Mouse (Mus musculus): ENCODE results near the gene Lhx4.
A peak's percentile ranks its signal among the peaks of the same experiment; 100 is the strongest.

Gene Lhx4

GRCm38 (mm10) chr1:155742411-155743363 is 8.8 kb downstream of the Lhx4 start:
- ATAC-seq (ENCODE audit: low TSS enrichment): no peak

- ATAC-seq (ENCODE audit: low TSS enrichment): no peak
Measured at GRCm38 (mm10) chr1:155741988-155742387, 9.5 kb downstream of the Lhx4 start.

- no peak for ATAC-seq (ENCODE audit: low TSS enrichment)
Measured at GRCm38 (mm10) chr1:155741378-155741945, 10.0 kb downstream of the Lhx4 start.

- peak; percentile 20; the same call in 1 of the 2 replicates for ATAC-seq (ENCODE audit: low TSS enrichment)
Measured at GRCm38 (mm10) chr1:155740622-155741377, 10.7 kb downstream of the Lhx4 start.

GRCm38 (mm10) chr1:155737809-155738383 is 13.6 kb downstream of the Lhx4 start:
- ATAC-seq (ENCODE audit: low TSS enrichment): no peak

GRCm38 (mm10) chr1:155737017-155737808 is 14.3 kb downstream of the Lhx4 start:
- ATAC-seq (ENCODE audit: low TSS enrichment): no peak

- no peak for ATAC-seq (ENCODE audit: low TSS enrichment)
Measured at GRCm38 (mm10) chr1:155736096-155736825, 15.2 kb downstream of the Lhx4 start.

GRCm38 (mm10) chr1:155731156-155731555 is 20.3 kb downstream of the Lhx4 start:
- ATAC-seq (ENCODE audit: low TSS enrichment): no peak

- no peak for ATAC-seq (ENCODE audit: low TSS enrichment)
Measured at GRCm38 (mm10) chr1:155729113-155729795, 22.2 kb downstream of the Lhx4 start.

- no peak for ATAC-seq (ENCODE audit: low TSS enrichment)
Measured at GRCm38 (mm10) chr1:155727830-155728229, 23.7 kb downstream of the Lhx4 start.

- ATAC-seq (ENCODE audit: low TSS enrichment): no peak
Measured at GRCm38 (mm10) chr1:155725876-155726275, 25.6 kb downstream of the Lhx4 start.

- no peak for ATAC-seq (ENCODE audit: low TSS enrichment)
Measured at GRCm38 (mm10) chr1:155724301-155724700, 27.2 kb downstream of the Lhx4 start.

- no peak for ATAC-seq (ENCODE audit: low TSS enrichment)
Measured at GRCm38 (mm10) chr1:155722185-155722584, 29.3 kb downstream of the Lhx4 start.

GRCm38 (mm10) chr1:155721443-155721842 is 30.0 kb downstream of the Lhx4 start:
- peak; percentile 64; the same call in 1 of the 2 replicates for ATAC-seq (ENCODE audit: low TSS enrichment)

GRCm38 (mm10) chr1:155720006-155720405 is 31.5 kb downstream of the Lhx4 start:
- ATAC-seq (ENCODE audit: low TSS enrichment): no peak

GRCm38 (mm10) chr1:155718851-155719250 is 32.6 kb downstream of the Lhx4 start:
- ATAC-seq (ENCODE audit: low TSS enrichment): no peak

GRCm38 (mm10) chr1:155717301-155717700 is 34.2 kb downstream of the Lhx4 start:
- no peak for ATAC-seq (ENCODE audit: low TSS enrichment)

- peak; percentile 76 for ATAC-seq (ENCODE audit: low TSS enrichment)
Measured at GRCm38 (mm10) chr1:155715366-155715765, 36.1 kb downstream of the Lhx4 start.

- peak; percentile 59; the same call in 1 of the 2 replicates for ATAC-seq (ENCODE audit: low TSS enrichment)
Measured at GRCm38 (mm10) chr1:155713306-155713705, 38.2 kb downstream of the Lhx4 start.

GRCm38 (mm10) chr1:155704182-155704581 is 47.3 kb downstream of the Lhx4 start:
- no peak for ATAC-seq (ENCODE audit: low TSS enrichment)

All from frontal cortex, adult (tissue).